Mouse (Mus musculus) gastrocnemius, postnatal 25 days (tissue): ENCODE results near the gene Ptprb. TPM values are rescaled to one million over a fixed set of nuclear protein-coding genes. Genes with fewer than 3 reads are reported as not detected.

Source experiments
- DNase-seq: peaks from one replicate; pipeline ENCODE4 v3.0.0; 2022
- long read RNA-seq, 2 experiments: library from polyadenylated mRNA; stranded (forward); transcript quantifications; one replicate each; pipeline ENCODE4 v2.0.0; 2021
- total RNA-seq, 2 experiments: library from RNA; stranded (reverse); gene quantifications; 1 replicate in 1 of 2; 2 replicates in 1 of 2; pipeline ENCODE4 v1.2.3; 2021

Gene Ptprb
- total RNA-seq, result 10 to 100 TPM; 30.2 to 35.0 TPM
- long read RNA-seq, experiment 1, partial matches to known transcripts, result 1 of 8 reads
- long read RNA-seq, experiment 1, other reads (novel, unspliced or antisense), result 7 of 8 reads
- long read RNA-seq, experiment 2, full-length matches to known transcripts, result 1 of 17 reads
- long read RNA-seq, experiment 2, partial matches to known transcripts, result 2 of 17 reads
- long read RNA-seq, experiment 2, other reads (novel, unspliced or antisense), result 14 of 17 reads

- DNase-seq, result no peak
These were observed at the start of gene Ptprb for GRCm38 (mm10) chr10:116275280-116275679. Gene Ptprb (plus strand): TSS chr10:116275523.

- no peak for DNase-seq
These were observed 40.0 kb upstream of the Ptprb start for GRCm38 (mm10) chr10:116235299-116235698.

GRCm38 (mm10) chr10:116242200-116242599 lies 33.1 kb upstream of the Ptprb start:
- no peak for DNase-seq

DNA sequence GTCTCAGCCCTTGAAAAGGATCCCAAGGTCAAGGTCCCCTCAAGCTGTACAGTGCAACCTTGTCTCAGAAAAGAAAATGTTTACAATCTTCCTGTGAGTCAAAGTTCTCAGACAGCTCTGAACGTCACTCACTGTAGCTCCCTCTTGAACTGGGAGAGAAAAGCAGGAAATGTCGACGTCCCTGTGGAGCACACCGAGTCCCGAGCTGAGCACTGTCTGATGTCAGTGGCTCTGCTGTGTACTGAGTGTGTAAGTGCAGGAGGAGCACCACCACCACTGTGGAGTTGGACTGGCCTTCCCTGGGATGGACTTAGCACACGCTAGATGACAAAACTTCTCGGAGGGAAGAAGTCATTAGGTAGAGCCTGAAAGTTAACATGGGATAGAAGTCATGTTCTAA lies 31.9 kb upstream of the Ptprb start:
- no peak for DNase-seq

- DNase-seq, result no peak
These were observed 29.7 kb upstream of the Ptprb start for GRCm38 (mm10) chr10:116245632-116246031.

- no peak for DNase-seq
These were observed 22.7 kb upstream of the Ptprb start for GRCm38 (mm10) chr10:116252668-116253067.

- DNase-seq, result no peak
These were observed 21.4 kb upstream of the Ptprb start for GRCm38 (mm10) chr10:116253972-116254371.

- DNase-seq, result no peak
These were observed 16.0 kb upstream of the Ptprb start for GRCm38 (mm10) chr10:116259298-116259697.

DNA sequence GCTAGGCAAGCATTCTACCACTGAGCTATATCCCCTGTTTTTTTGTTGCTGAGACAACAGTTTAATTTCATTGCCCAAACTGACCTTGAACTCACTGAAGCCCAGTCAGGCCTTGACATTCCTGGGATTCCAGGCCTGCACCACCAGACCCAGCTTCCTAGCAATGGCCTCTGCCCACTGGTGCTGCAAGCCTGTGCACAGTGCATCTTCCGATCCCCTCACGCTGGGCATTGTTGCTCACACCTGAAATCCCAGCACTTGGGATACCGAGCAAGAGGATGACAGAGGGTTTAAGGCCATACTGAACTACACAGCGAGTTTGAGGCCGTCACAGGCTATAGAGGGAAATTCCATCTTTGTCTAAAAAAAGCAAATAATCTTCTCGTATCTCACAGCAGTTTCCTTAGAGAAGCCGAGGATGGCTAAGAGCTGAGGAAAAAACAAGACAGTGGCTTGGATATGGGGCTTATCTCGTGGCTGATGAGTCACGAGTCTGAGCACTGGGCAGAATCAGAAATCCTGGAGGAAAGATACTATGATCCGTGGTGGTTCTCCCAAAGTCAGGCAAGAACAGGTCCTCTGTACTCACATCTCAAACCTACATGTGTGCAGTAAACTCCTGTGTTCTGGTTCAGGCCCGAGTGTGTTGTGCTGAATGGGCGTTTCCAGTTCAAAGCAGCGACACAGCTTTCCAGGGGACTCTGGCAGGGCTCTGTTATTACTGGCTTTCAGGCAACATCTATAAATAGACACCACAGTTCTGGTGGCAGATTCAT lies 14.5 kb upstream of the Ptprb start:
- DNase-seq, result peak; percentile 38

- no peak for DNase-seq
These were observed 13.8 kb upstream of the Ptprb start for GRCm38 (mm10) chr10:116261559-116261958.

- DNase-seq, result no peak
These were observed 10.8 kb upstream of the Ptprb start for GRCm38 (mm10) chr10:116264521-116264920.

- peak; percentile 51 for DNase-seq
These were observed 8.5 kb upstream of the Ptprb start for GRCm38 (mm10) chr10:116266561-116267433.

GRCm38 (mm10) chr10:116267434-116267822 lies 7.9 kb upstream of the Ptprb start:
- DNase-seq, result no peak

- no peak for DNase-seq
These were observed 7.0 kb upstream of the Ptprb start for GRCm38 (mm10) chr10:116268343-116268742.

DNA sequence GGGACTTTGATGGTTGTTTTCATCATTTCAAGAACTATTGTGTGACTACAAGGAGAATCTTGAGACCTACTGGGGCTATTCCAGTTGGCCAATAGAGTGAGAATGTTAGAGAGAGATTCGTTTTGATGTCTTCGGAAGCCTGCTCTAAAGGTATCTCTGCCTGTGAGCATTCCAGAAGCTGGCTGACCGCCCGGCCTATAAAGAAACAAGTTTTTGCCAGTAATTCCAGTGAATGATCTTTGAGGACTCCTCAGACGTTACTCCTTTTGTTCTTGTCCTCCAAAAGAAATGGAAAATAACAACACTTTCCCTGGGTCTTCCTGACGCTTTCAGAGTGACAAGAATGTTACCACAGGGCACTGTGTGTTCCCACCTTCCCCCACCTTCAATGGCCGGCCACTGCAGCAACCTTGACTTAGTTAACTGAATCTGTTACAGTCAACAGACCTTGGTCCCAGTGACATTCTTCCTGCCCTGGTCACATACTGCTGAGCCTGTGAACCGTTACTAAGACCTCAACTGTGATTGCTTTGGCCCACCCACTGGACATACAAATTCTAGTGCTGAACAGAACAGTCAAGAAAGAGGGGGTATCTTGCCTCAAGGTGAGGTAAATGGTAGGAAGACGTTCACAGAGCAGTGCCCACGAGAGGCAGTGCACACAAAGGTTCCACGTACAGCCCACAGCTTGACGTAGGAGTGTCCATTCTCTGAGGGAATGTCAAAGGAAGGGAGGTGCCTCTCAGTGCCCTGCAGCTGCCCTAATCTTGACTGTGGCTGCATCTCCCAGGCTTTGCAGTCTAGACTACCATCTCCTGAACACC lies 4.5 kb upstream of the Ptprb start:
- DNase-seq, result no peak

DNA sequence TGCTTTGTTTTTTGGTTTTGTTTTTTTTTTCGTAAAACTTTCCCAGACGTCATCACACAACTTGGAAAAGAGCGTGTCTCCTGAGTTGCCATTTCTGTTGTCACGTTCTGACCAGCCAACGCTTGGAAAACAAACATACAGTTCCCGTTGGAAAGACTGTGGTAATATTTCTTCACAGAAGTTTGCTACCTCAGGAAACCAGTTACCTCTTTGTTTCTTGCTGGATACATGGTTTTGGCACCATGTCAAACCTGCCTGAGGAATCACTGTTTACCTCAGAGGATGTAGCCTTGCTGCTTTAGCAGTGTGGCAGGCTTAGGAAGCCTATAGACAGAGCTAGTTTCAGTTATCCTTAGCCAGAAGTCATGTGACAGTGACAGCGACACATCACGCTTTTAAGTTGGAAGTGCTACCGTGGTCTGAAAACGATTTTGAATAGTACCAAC lies 3.8 kb upstream of the Ptprb start:
- DNase-seq, result no peak

DNA sequence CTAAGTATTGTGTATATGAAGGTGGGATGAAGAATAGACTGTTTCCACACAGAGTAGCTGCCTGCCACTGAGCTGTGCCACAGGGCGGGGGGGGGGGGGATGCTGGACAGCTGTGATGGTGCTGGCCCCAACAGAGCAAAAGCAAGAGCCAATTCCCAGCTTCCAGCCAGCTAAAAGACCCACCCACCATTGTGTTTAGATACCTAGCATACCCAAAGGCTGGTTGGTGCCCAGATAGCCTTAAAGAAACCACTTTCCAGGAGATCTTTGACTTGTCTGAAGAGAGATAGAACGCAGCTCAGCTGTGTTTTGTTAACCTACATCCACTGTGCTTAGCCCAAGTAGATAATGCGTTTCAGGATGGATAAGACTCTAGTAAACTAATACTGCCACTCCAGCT lies 3.2 kb upstream of the Ptprb start:
- no peak for DNase-seq

DNA sequence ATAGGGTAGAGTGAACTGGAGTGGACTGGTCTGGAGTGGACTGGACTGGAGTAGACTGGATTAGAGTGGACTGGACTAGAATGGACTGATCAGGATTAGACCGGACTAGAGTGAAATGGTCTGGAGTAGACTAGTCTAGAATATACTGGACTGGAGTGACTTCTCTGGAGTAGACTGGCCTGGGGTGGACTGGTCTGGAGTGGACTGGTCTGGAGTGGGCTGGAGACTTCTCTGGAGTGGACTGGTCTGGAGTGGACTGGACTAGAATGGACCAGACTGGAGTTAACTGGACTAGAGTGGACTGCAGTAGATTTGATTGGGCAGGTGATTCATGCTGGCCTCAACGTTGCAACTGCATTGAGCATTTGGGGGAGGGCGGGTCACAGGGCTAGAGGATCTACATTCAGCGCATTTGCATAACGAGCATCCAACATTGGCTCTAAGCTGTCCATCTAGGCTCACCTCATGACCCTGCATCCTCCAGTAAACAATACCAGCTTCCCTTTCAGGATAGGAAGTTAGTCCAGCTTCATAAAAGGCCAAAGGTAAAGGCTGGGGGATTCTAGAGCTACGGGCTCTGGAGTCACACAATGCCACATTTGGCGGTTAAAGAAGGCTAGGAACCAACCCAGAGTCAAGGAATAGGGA lies 11.5 kb downstream of the Ptprb start:
- no peak for DNase-seq

DNA sequence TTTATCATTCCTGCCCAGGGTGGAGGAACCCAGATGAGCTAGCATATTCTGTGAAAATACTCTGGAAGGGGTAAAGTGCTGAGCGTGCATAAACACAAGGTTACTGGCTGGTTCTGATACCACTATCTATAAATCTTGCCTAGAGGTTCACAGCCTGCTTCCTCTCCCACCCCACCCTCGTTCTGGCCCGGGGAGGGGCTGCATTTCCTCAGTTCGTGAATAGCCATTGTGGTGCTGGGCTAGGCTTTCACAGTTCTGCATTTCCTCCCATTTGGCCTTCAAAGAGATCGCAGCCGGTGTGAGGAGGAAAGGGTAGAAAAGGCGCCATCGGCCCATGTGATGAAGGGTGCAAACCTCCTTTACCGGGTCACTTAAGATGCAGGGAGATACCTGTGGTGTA lies 12.8 kb downstream of the Ptprb start:
- DNase-seq, result peak; percentile 36

DNA sequence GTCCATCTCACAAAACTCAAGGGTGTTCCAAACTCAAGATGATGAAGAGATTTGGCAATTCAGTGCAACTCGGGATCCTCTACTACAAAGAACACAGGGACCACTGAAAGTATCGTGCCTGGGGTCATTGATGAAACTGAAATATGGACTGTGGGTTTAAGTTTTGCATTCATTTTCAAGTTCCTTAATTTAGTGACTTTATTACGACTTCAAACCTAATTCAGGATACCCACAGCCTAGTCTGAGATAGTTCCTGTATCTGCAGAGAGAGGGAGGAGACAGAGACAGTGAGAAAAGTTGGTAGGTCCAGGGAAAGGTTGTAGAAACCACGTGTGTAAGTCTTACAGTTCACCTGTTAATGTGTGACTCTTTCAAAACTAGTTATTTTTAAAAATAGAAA lies 15.2 kb downstream of the Ptprb start:
- DNase-seq, result no peak

DNA sequence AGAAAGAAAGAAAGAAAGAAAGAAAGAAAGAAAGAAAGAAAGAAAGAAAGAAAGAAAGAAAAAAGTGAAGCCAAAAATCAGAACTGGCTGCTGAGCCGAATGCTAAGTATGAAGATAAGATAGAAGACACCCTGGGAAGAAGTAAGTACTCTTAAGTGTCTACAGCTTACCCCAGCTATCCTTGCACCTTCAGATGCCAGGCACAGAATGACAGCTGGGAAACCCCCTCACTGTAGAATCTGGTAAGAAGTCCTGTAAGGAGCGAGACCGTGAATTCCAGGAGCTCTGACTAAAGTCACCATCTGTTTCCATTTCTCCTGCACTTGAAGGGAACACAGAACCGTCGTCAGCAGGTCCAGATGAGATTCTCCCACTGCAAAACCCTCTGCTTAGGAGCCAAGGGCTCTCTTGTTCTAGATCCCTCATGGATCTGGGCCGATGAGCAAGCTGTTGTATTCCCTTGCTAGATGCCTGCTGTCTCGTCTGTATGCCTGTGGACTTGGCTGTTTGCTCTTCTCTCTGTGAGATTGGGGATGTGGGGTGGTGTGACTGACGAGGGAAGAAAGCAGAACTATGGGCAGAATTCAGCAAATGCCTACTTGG lies 15.9 kb downstream of the Ptprb start:
- DNase-seq, result no peak
